Mouse (Mus musculus) granulocyte monocyte progenitor cell, adult 5-6 weeks (primary cell): Measurements from ENCODE around the gene Ubn1. TPM values are rescaled to one million over a fixed set of nuclear protein-coding genes. Genes with fewer than 3 reads are reported as not detected.

Experiments used
- ATAC-seq: replicated peaks from 2 replicates; pipeline ENCODE4 v1.8.0; 2016; ENCODE audit warnings: mild to moderate bottlenecking, moderate TSS enrichment, inconsistent platforms; ENCODE audit not compliant: poor library complexity, severe bottlenecking
- total RNA-seq, 2 experiments: library from RNA; stranded (forward) in 1 of 2; stranded (reverse) in 1 of 2; fragments of 200-712, 200-1000 nt in 1 of 2; fragments of >200 nt in 1 of 2; fragmentation: Nextera tagmentation in 1 of 2; gene quantifications; 2 replicates each; pipeline ENCODE4 v1.2.3; 2014 to 2017

Ubn1 gene
- total RNA-seq, 2 experiments from 2014 or later = 48.4 to 54.2 TPM

DNA sequence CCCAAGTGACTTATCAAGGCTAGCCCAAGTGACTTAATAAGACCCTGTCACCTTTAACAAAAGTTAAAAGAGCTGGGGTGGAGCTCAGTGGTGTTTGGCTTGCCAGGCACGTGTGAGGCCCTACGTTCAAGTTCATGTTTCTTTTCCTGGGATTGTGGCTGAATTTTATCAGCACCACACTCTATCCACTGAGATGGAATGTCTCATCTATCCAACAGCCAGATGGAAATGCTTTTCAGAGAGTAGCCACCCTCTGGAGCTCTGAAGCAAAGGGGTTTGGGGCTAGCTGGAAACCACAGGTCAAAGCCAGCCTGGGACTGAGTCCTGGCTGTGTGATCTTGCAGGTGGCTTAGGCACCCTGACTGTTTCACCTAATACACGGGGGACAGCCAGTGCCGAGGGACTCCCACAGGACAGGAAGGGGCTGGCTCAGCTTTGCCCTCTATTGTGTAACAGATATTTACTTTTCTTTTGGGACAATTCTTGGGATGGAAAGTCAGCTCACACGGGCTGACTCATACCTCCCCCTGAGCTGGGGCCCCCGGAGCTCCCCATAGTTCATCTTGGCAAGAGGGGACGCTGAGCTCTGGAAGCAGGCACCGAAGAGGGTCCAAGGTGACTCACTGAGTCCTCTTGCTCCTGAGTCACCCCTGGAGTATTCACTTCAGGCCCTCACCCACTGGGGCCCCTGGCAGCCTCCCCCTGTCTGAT lies 85.8 kb downstream of the Ubn1 start:
- ATAC-seq = no peak

Other genes with a start within 250 kb of the Ubn1 start
- not detected in 2 replicates for gene 4930562C15Rik, start 214.6 kb upstream of the Ubn1 start, total RNA-seq (2014; fragmentation: Nextera tagmentation)
- gene 4930562C15Rik, start 214.6 kb upstream of the Ubn1 start, total RNA-seq (2017) = 0.65 TPM in 1 of 2 replicates, not detected in the other
- gene Ubald1, start 169.7 kb upstream of the Ubn1 start, total RNA-seq (2014; fragmentation: Nextera tagmentation) = 37.0 and 39.8 TPM in 2 replicates
- 11.4 and 14.1 TPM in 2 replicates for gene Ubald1, start 169.7 kb upstream of the Ubn1 start, total RNA-seq (2017)
- gene Mgrn1, start 163.8 kb upstream of the Ubn1 start, total RNA-seq (2014; fragmentation: Nextera tagmentation) = 28.3 and 33.5 TPM in 2 replicates
- gene Mgrn1, start 163.8 kb upstream of the Ubn1 start, total RNA-seq (2017) = 16.6 and 21.6 TPM in 2 replicates
- 45.1 and 51.5 TPM in 2 replicates for gene Nudt16l1, start 111.3 kb upstream of the Ubn1 start, total RNA-seq (2014; fragmentation: Nextera tagmentation)
- 13.2 and 15.8 TPM in 2 replicates for gene Nudt16l1, start 111.3 kb upstream of the Ubn1 start, total RNA-seq (2017)
- gene Anks3, start 85.9 kb upstream of the Ubn1 start, total RNA-seq (2014; fragmentation: Nextera tagmentation) = 34.2 and 72.9 TPM in 2 replicates
- gene Anks3, start 85.9 kb upstream of the Ubn1 start, total RNA-seq (2017) = 19.3 and 34.8 TPM in 2 replicates
- gene Sept12, start 52.2 kb upstream of the Ubn1 start, total RNA-seq (2014; fragmentation: Nextera tagmentation) = not detected in 2 replicates
- gene Sept12, start 52.2 kb upstream of the Ubn1 start, total RNA-seq (2017) = not detected in 2 replicates
- gene Smim22, start 42.8 kb upstream of the Ubn1 start, total RNA-seq (2014; fragmentation: Nextera tagmentation) = not detected in 2 replicates
- gene Smim22, start 42.8 kb upstream of the Ubn1 start, total RNA-seq (2017) = not detected in 2 replicates
- 61.2 and 81.6 TPM in 2 replicates for gene Rogdi, start 36.5 kb upstream of the Ubn1 start, total RNA-seq (2014; fragmentation: Nextera tagmentation)
- 17.9 and 20.2 TPM in 2 replicates for gene Rogdi, start 36.5 kb upstream of the Ubn1 start, total RNA-seq (2017)
- 96.9 and 97.4 TPM in 2 replicates for gene Glyr1, start 194 bp upstream of the Ubn1 start, total RNA-seq (2014; fragmentation: Nextera tagmentation)
- gene Glyr1, start 194 bp upstream of the Ubn1 start, total RNA-seq (2017) = 103 and 105 TPM in 2 replicates
- not detected in 2 replicates for gene Ppl, start 82.4 kb downstream of the Ubn1 start, total RNA-seq (2014; fragmentation: Nextera tagmentation)
- not detected in 2 replicates for gene Ppl, start 82.4 kb downstream of the Ubn1 start, total RNA-seq (2017)
- gene Sec14l5, start 97.1 kb downstream of the Ubn1 start, total RNA-seq (2014; fragmentation: Nextera tagmentation) = not detected in 2 replicates
- not detected in 2 replicates for gene Sec14l5, start 97.1 kb downstream of the Ubn1 start, total RNA-seq (2017)
- gene Nagpa, start 154.0 kb downstream of the Ubn1 start, total RNA-seq (2014; fragmentation: Nextera tagmentation) = 42.0 and 68.1 TPM in 2 replicates
- gene Nagpa, start 154.0 kb downstream of the Ubn1 start, total RNA-seq (2017) = 64.8 and 75.8 TPM in 2 replicates
- not detected in 2 replicates for gene AU021092, start 172.2 kb downstream of the Ubn1 start, total RNA-seq (2014; fragmentation: Nextera tagmentation)
- not detected in 2 replicates for gene AU021092, start 172.2 kb downstream of the Ubn1 start, total RNA-seq (2017)
- gene Alg1, start 183.6 kb downstream of the Ubn1 start, total RNA-seq (2014; fragmentation: Nextera tagmentation) = 16.7 and 26.9 TPM in 2 replicates
- gene Alg1, start 183.6 kb downstream of the Ubn1 start, total RNA-seq (2017) = 18.3 and 19.9 TPM in 2 replicates
- 28.8 and 49.0 TPM in 2 replicates for gene Eef2kmt, start 205.9 kb downstream of the Ubn1 start, total RNA-seq (2014; fragmentation: Nextera tagmentation)
- 17.9 and 23.1 TPM in 2 replicates for gene Eef2kmt, start 205.9 kb downstream of the Ubn1 start, total RNA-seq (2017)